Mouse (Mus musculus) CH12.LX (cell line): ENCODE results near the gene Dixdc1. TPM values are rescaled to one million over a fixed set of nuclear protein-coding genes. Genes with fewer than 3 reads are reported as not detected.
A peak's percentile ranks its signal among the peaks of the same experiment; 100 is the strongest.

Experiments
- DNase-seq: peaks from one replicate; pipeline ENCODE4 v3.0.0-alpha.2; 2013; ENCODE audit errors: extremely low read depth
- H3K27ac ChIP-seq: 2 replicates; pipeline ENCODE4 v1.5.1; 2012; ENCODE audit warnings: low read depth, mild to moderate bottlenecking, control low read depth, moderate library complexity; ENCODE audit not compliant: insufficient read depth
- H3K27me3 ChIP-seq: replicated peaks from 2 replicates; pipeline ENCODE3; 2012; ENCODE audit warnings: inconsistent platforms
- H3K36me3 ChIP-seq, 2 experiments: replicated peaks in 1 of 2; 2 replicates each; pipeline versions ENCODE3 to v1.6.1; 2012; ENCODE audit warnings: inconsistent platforms in 1 of 2, low read length in 1 of 2, mild to moderate bottlenecking in 1 of 2, mixed read lengths in 1 of 2, moderate library complexity in 1 of 2; ENCODE audit not compliant: control insufficient read depth in 1 of 2, insufficient read depth in 1 of 2
- H3K4me1 ChIP-seq, 2 experiments: 2 replicates each; pipeline ENCODE4 v1.6.1; 2012; ENCODE audit warnings: inconsistent platforms in 1 of 2, moderate library complexity in 1 of 2; ENCODE audit not compliant: insufficient read depth in 2 of 2, control insufficient read depth in 1 of 2
- H3K4me2 ChIP-seq: 2 replicates; pipeline ENCODE4 v1.6.1; 2012; ENCODE audit warnings: low read depth, mild to moderate bottlenecking, control low read depth; ENCODE audit not compliant: poor library complexity, insufficient read depth, severe bottlenecking
- H3K4me3 ChIP-seq, 3 experiments: fragments of 150-350 bp in 1 of 3; sonication (generic) in 1 of 3; replicated peaks in 1 of 3; 2 replicates each; pipeline versions ENCODE3 to v1.5.1; 2011 to 2012; ENCODE audit warnings: low read depth in 2 of 3, low read length in 2 of 3, mild to moderate bottlenecking in 2 of 3, moderate library complexity in 2 of 3, control low read depth in 1 of 3, improper control_type of control experiment in 1 of 3, inconsistent platforms in 1 of 3, mixed read lengths in 1 of 3; ENCODE audit not compliant: poor library complexity in 1 of 3
- H3K79me2 ChIP-seq: replicated peaks from 2 replicates; pipeline ENCODE4 v1.6.1; 2012; ENCODE audit warnings: mild to moderate bottlenecking, moderate library complexity; ENCODE audit not compliant: control insufficient read depth, poor library complexity, insufficient read depth, severe bottlenecking; ENCODE audit errors: extremely low read depth
- H3K9ac ChIP-seq: 2 replicates; pipeline ENCODE4 v1.6.1; 2012; ENCODE audit warnings: low read depth, mild to moderate bottlenecking, control low read depth, moderate library complexity; ENCODE audit not compliant: insufficient read depth
- H3K9me3 ChIP-seq: replicated peaks from 2 replicates; pipeline ENCODE3; 2012; ENCODE audit warnings: low read length, inconsistent platforms, mixed read lengths
- BHLHE40 ChIP-seq: IDR thresholded peaks from 2 replicates; pipeline ENCODE4 v1.6.1; 2011; ENCODE audit warnings: mild to moderate bottlenecking, low read depth, low read length, improper control_type of control experiment
- CHD1 ChIP-seq: IDR thresholded peaks from 2 replicates; pipeline ENCODE4 v1.6.1; 2012; ENCODE audit warnings: low read depth, low read length, improper control_type of control experiment, inconsistent platforms
- CHD2 ChIP-seq: IDR thresholded peaks from 2 replicates; pipeline ENCODE4 v1.6.1; 2011; ENCODE audit warnings: low read length, improper control_type of control experiment
- CTCF ChIP-seq, 2 experiments: IDR thresholded peaks in 1 of 2; conservative IDR thresholded peaks in 1 of 2; 2 replicates each; pipeline ENCODE4 v1.5.1; 2011 to 2012; ENCODE audit warnings: low read depth in 2 of 2, low read length in 2 of 2, improper control_type of control experiment in 1 of 2, inconsistent platforms in 1 of 2, mild to moderate bottlenecking in 1 of 2, moderate library complexity in 1 of 2
- E2F4 ChIP-seq: IDR thresholded peaks from 2 replicates; pipeline ENCODE4 v1.6.1; 2011; ENCODE audit warnings: low read depth, low read length, improper control_type of control experiment; ENCODE audit not compliant: insufficient replicate concordance
- ELF1 ChIP-seq: IDR thresholded peaks from 2 replicates; pipeline ENCODE4 v1.6.1; 2014; ENCODE audit warnings: low read depth, mild to moderate bottlenecking, inconsistent platforms, low read length, improper control_type of control experiment
- EP300 ChIP-seq: IDR thresholded peaks from 2 replicates; pipeline ENCODE4 v1.6.1; 2011; ENCODE audit warnings: low read length, improper control_type of control experiment
- ETS1 ChIP-seq: conservative IDR thresholded peaks from 2 replicates; pipeline ENCODE4 v1.6.1; 2012; ENCODE audit warnings: low read depth, mild to moderate bottlenecking, inconsistent platforms, low read length, improper control_type of control experiment, moderate library complexity
- GABPA ChIP-seq: IDR thresholded peaks from 2 replicates; pipeline ENCODE4 v1.6.1; 2012; ENCODE audit warnings: low read depth, low read length, improper control_type of control experiment, inconsistent platforms; ENCODE audit not compliant: insufficient replicate concordance
- HCFC1 ChIP-seq: IDR thresholded peaks from 2 replicates; pipeline ENCODE4 v1.6.1; 2012; ENCODE audit warnings: low read depth, mild to moderate bottlenecking, inconsistent platforms, low read length, improper control_type of control experiment
- IRF4 ChIP-seq: IDR thresholded peaks from 2 replicates; pipeline ENCODE4 v1.6.1; 2014; ENCODE audit warnings: low read depth, mild to moderate bottlenecking, inconsistent platforms, low read length, improper control_type of control experiment
- MAFK ChIP-seq: IDR thresholded peaks from 2 replicates; pipeline ENCODE4 v1.6.1; 2011; ENCODE audit warnings: low read length, improper control_type of control experiment; ENCODE audit not compliant: insufficient replicate concordance
- MAX ChIP-seq: IDR thresholded peaks from 2 replicates; pipeline ENCODE4 v1.6.1; 2011; ENCODE audit warnings: low read length, improper control_type of control experiment
- MAZ ChIP-seq: IDR thresholded peaks from 2 replicates; pipeline ENCODE4 v1.6.1; 2012; ENCODE audit warnings: low read depth, mild to moderate bottlenecking, inconsistent platforms, low read length, improper control_type of control experiment, moderate library complexity
- MEF2A ChIP-seq: IDR thresholded peaks from 2 replicates; pipeline ENCODE4 v1.6.1; 2014; ENCODE audit warnings: low read depth, mild to moderate bottlenecking, inconsistent platforms, low read length, improper control_type of control experiment, borderline replicate concordance
- MXI1 ChIP-seq: IDR thresholded peaks from 2 replicates; pipeline ENCODE4 v1.6.1; 2011; ENCODE audit warnings: mild to moderate bottlenecking, low read depth, low read length, improper control_type of control experiment
- MYC ChIP-seq: IDR thresholded peaks from 2 replicates; pipeline ENCODE4 v1.6.1; 2011; ENCODE audit warnings: low read depth, mild to moderate bottlenecking, improper control_type of control experiment, low read length
- NELFE ChIP-seq: IDR thresholded peaks from 2 replicates; pipeline ENCODE4 v1.6.1; 2011; ENCODE audit warnings: low read depth, low read length, improper control_type of control experiment
- NRF1 ChIP-seq: IDR thresholded peaks from 2 replicates; pipeline ENCODE4 v1.6.1; 2014; ENCODE audit warnings: low read depth, mild to moderate bottlenecking, inconsistent platforms, low read length, improper control_type of control experiment, moderate library complexity
- PAX5 ChIP-seq: IDR thresholded peaks from 2 replicates; pipeline ENCODE4 v1.6.1; 2012; ENCODE audit warnings: low read length, inconsistent platforms, mixed read lengths
- POLR2A ChIP-seq: IDR thresholded peaks from 2 replicates; pipeline ENCODE4 v1.6.1; 2011; ENCODE audit warnings: low read depth, mild to moderate bottlenecking, improper control_type of control experiment, low read length
- POLR2AphosphoS2 ChIP-seq: IDR thresholded peaks from 2 replicates; pipeline ENCODE4 v1.6.1; 2011; ENCODE audit warnings: low read depth, low read length, improper control_type of control experiment
- RAD21 ChIP-seq: IDR thresholded peaks from 2 replicates; pipeline ENCODE4 v1.6.1; 2011; ENCODE audit warnings: low read depth, mild to moderate bottlenecking, low read length, improper control_type of control experiment, moderate library complexity
- SIN3A ChIP-seq: IDR thresholded peaks from 2 replicates; pipeline ENCODE4 v1.6.1; 2012; ENCODE audit warnings: low read length, improper control_type of control experiment, inconsistent platforms
- TBP ChIP-seq: conservative IDR thresholded peaks from 2 replicates; pipeline ENCODE4 v1.6.1; 2011; ENCODE audit warnings: low read depth, low read length, improper control_type of control experiment
- TCF12 ChIP-seq: IDR thresholded peaks from 2 replicates; pipeline ENCODE4 v1.6.1; 2014; ENCODE audit warnings: low read depth, mild to moderate bottlenecking, inconsistent platforms, low read length, improper control_type of control experiment
- ZC3H11A ChIP-seq: IDR thresholded peaks from 2 replicates; pipeline ENCODE4 v1.6.1; 2012; ENCODE audit warnings: low read depth, mild to moderate bottlenecking, inconsistent platforms, low read length, improper control_type of control experiment
- ZKSCAN1 ChIP-seq: IDR thresholded peaks from 2 replicates; pipeline ENCODE4 v1.6.1; 2012; ENCODE audit warnings: low read depth, inconsistent platforms, low read length, improper control_type of control experiment, borderline replicate concordance
- ZMIZ1 ChIP-seq: IDR thresholded peaks from 2 replicates; pipeline ENCODE4 v1.6.1; 2012; ENCODE audit warnings: low read depth, mild to moderate bottlenecking, inconsistent platforms, low read length, improper control_type of control experiment
- ZNF384 ChIP-seq: IDR thresholded peaks from 2 replicates; pipeline ENCODE4 v1.6.1; 2012; ENCODE audit warnings: low read depth, low read length, improper control_type of control experiment, inconsistent platforms
- dilution Hi-C: fragments of 300-500 bp; cut with MboI; formaldehyde crosslinking; loops from 2 replicates; pipeline ENCODE4 v1.14.3; 2020; ENCODE audit warnings: low sequenced_read_pairs; ENCODE audit not compliant: extremely low pct_unique_long_range_greater_than_20kb, extremely low pct_ligation_motif_present
- in situ Hi-C: fragments of 300-500 bp; cut with MboI; formaldehyde crosslinking; loops from 3 replicates; pipeline ENCODE4 v1.14.3; 2019; ENCODE audit warnings: low sequenced_read_pairs, low pct_ligation_motif_present, low pct_unique_long_range_greater_than_20kb, mixed read lengths
- polyA plus RNA-seq: library from polyadenylated mRNA; unstranded; fragments of >175 nt; gene quantifications from 2 replicates; pipeline ENCODE4 v1.2.1, GENCODE M21; 2012; ENCODE audit warnings: low read depth; ENCODE audit not compliant: insufficient read length
- total RNA-seq, 2 experiments: library from RNA; depleted of rRNA; stranded (reverse); fragments of 300-350 nt in 1 of 2; fragments of >200 nt in 1 of 2; gene quantifications; 2 replicates each; pipeline ENCODE4 v1.2.3; 2012 to 2014

Gene Dixdc1
- total and polyA plus RNA-seq, 3 experiments: 0.13 to 0.23 (median 0.21) TPM

DNA sequence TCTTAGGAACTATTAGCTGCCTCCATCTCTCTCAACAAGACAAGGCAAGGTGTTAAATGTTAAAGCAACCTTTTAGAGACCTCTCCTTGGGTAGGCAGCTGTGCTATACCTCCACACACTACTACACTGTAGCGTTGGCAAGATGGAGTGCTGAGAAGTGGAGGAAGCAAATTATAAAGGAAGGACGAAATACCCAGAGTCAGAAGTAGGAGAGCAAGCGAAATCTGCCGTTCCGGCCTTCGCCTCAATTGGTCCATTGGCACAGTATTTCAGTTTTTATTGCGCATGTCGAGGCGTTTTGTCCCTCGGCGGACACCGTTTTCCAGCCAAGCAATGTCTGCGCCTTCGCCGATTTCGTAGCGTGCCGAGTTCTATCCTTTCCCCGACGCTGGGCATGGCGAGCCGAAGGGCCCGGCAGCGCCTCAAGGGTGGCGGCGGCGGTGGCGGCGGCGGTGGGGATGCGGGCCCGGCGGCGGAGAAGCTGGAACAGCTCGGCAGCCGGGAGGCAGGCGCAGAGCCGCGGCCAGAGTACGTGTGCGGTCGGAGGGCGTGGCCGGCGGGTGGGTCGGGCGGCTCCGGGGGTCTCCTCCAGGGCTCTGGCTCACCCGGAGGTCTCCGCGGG is 35.8 kb upstream of the Dixdc1 start, which contains the start of the genes Alg9 and 1110032A03Rik:
TSS of gene Alg9 (plus strand) at position 29 of the 622 bp plus-strand sequence.
TSS of gene 1110032A03Rik (minus strand) at position 530 of the 622 bp plus-strand sequence.
- DNase-seq: peak; percentile 85
- H3K79me2 ChIP-seq: peaks cover 4% of the 10 kb centered on the region
- peak within 1 kb of the TSS; percentile 100 for H3K4me2 ChIP-seq
- H3K4me1 ChIP-seq: peaks cover 3 to 14% of the 10 kb centered on the region in 2 experiments; a peak in 3 of 4 replicates
- dilution Hi-C loops (no loop called here), in situ Hi-C loops (no loop called here)
- H3K27me3 ChIP-seq: no peaks in the 10 kb centered on the region
- peak; percentile 62; the same call in 1 of the 2 replicates for TF ChIP-seq SIN3A
- no peak for TF ChIP-seq TCF12
- TF ChIP-seq NRF1: peak; percentile 75
- 0 out of 2 replicates have a peak, but pooled peaks have one; percentile 25 for TF ChIP-seq MAX
- TF ChIP-seq CHD2: no peak
- peak; percentile 79 for TF ChIP-seq HCFC1
- peak; percentile 62 for TF ChIP-seq IRF4
- TF ChIP-seq ZKSCAN1: no peak
- TF ChIP-seq POLR2A: peak; percentile 59
- TF ChIP-seq ETS1: no peak
- no peak for TF ChIP-seq MAFK
- peak; percentile 67 for TF ChIP-seq TBP
- peak; percentile 56 for TF ChIP-seq MXI1
- TF ChIP-seq ELF1: peak; percentile 44; the same call in 1 of the 2 replicates
- 0 out of 2 replicates have a peak, but pooled peaks have one; percentile 42 for TF ChIP-seq MYC
- TF ChIP-seq NELFE: 0 out of 2 replicates have a peak, but pooled peaks have one; percentile 24
- H3K9ac ChIP-seq: peak within 1 kb of the TSS; percentile 95
- peak within 1 kb of the TSS; percentile 83 for H3K27ac ChIP-seq
- peak within 1 kb of the TSS; percentile 76 to 89 (median 80) for H3K4me3 ChIP-seq
- no peaks in the 10 kb centered on the region for H3K9me3 ChIP-seq
- H3K36me3 ChIP-seq: peaks cover 18 to 47% of the 10 kb centered on the region in 2 experiments

- no peaks in the 10 kb centered on the region for H3K9me3 ChIP-seq
- in situ Hi-C loops: no loop called here
- H3K4me3 ChIP-seq: peak overlapping the region; percentile 62 to 80 (median 76)
- DNase-seq: peak; percentile 65
- peaks cover 8 to 24% of the 10 kb centered on the region in 2 experiments; a peak in 3 of 4 replicates for H3K4me1 ChIP-seq
- H3K9ac ChIP-seq: peak overlapping the region; percentile 95
- H3K79me2 ChIP-seq: peaks cover 10% of the 10 kb centered on the region
- peak overlapping the region; percentile 83 for H3K27ac ChIP-seq
- H3K27me3 ChIP-seq: no peaks in the 10 kb centered on the region
- dilution Hi-C loops: no loop called here
- peaks cover 10 to 40% of the 10 kb centered on the region in 2 experiments for H3K36me3 ChIP-seq
- H3K4me2 ChIP-seq: peak overlapping the region; percentile 100
- TF ChIP-seq MAX (0 out of 2 replicates have a peak, but pooled peaks have one; percentile 39), EP300 (peak; percentile 85), IRF4 (peak; percentile 95), PAX5 (no peak), RAD21 (no peak), POLR2A (no peak), GABPA (no peak), E2F4 (no peak), POLR2AphosphoS2 (no peak), ELF1 (no peak), MAZ (no peak), ZNF384 (no peak), BHLHE40 (peak; percentile 54; the same call in 1 of the 2 replicates), CTCF (conservative IDR thresholded peaks at IDR 0.05 in 1 of 2, IDR thresholded peaks at IDR 0.05 in 1 of 2; ENCODE audit: low read depth in 2 of 2, low read length in 2 of 2) (no peak), ZC3H11A (no peak), ZMIZ1 (no peak), CHD2 (no peak), NELFE (no peak), MAFK (no peak), CHD1 (peak; percentile 61), ETS1 (no peak; the same call in 1 of the 2 replicates), MEF2A (0 out of 2 replicates have a peak, but pooled peaks have one; percentile 35)
Observed at GRCm38 (mm10) chr9:50774026-50774462, 34.7 kb upstream of the Dixdc1 start.
